Mouse (Mus musculus): ENCODE results near the gene Itpr3. TPM values are rescaled to one million over a fixed set of nuclear protein-coding genes. Genes with fewer than 3 reads are reported as not detected.

Itpr3 gene
- total RNA-seq (2021), result 1 to 10 TPM; 2.0 to 3.4 TPM

DNA sequence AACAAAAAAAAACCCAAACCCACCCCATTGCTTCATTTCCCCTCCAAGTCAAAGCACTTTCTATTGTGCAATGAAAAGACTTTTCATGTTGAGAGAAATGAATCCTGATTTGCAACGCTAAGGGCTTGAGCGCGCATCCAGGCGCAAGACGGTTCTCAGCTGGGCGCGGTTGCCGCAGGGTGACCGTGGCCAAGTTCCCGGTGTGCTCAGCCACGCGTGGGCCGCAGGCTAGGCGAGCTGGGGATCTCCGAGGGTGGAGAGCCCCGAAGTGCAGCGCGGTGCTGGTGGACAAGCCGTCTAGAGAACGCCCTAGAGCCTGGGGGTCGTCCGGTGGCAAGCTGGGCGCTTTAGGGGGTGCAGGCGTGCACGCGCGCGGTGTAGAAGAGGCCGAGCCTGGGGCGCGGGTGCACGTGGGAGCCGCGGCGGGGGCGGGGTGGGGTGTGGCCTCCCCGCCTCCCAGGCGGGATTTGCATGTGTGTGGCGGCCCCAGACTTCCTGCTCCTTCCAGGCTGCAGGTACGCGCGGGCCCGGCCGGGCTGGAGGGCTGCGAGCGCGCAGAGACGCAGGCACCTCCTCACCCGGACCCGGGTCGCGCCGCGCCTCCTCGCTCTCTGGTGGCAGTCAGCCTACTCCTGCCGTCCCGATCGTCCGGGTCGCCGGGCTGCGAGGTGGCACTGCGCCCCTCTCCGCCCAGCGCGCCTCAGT is at the start of gene Itpr3:
Gene Itpr3, plus strand, starts transcription at position 493 of the 705 bp plus-strand sequence.
- no peak for DNase-seq (ENCODE audit: low spot score in 2 of 2)
- intact Hi-C loops (cut with DNase I), result no loop called here

GRCm38 (mm10) chr17:27008277-27008676 is 48.8 kb upstream of the Itpr3 start:
- no peak for DNase-seq (ENCODE audit: low spot score in 2 of 2)
- intact Hi-C loops (cut with DNase I), result no loop called here

GRCm38 (mm10) chr17:27011167-27011566 is 45.9 kb upstream of the Itpr3 start:
- DNase-seq (ENCODE audit: low spot score in 2 of 2), result no peak
- intact Hi-C loops (cut with DNase I), result no loop called here

DNA sequence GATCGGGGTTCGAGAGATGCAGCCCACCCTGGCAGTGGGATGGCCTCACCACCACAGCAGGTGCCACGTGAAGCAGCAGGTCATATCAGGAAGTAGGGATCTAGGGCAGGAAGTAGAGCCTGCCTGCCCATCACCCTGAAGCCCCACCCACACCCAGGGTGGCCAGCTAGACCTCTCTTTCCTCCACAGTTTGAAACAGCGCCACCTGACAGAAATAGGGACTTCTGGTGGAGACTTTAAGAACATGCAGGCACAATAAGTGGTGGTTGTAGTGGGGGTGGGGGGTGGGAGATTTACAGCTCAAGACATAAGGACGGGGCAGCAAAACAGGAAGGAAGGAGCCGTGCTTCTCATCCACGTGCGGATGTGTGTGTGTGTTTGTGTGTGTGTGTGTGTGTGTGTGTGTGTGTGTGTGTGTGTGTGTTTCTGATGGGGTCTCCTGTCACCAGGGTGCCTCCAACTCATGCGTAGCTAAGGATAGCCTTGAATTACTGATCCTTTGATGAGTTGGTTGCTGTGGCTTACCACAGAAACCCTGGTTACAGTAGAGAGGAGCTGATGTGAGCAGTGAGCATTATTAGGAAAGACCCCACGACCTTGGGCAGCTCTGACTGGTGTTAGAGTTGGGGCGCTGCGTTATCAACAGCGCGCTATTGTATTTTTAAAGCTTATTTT is 45.0 kb upstream of the Itpr3 start:
- intact Hi-C loops (cut with DNase I), result no loop called here

GRCm38 (mm10) chr17:27012909-27013308 is 44.2 kb upstream of the Itpr3 start:
- intact Hi-C loops (cut with DNase I), result no loop called here

More for the DNA sequence above, 45.0 kb upstream of the Itpr3 start:
- no peak for DNase-seq (ENCODE audit: low spot score in 2 of 2)

GRCm38 (mm10) chr17:27017564-27018499 is 39.3 kb upstream of the Itpr3 start:
- peak; percentile 83 to 85 for DNase-seq (ENCODE audit: low spot score in 2 of 2)
- intact Hi-C loops (cut with DNase I), result loop anchor here (5.0 kb wide), 1 partner anchor 66 kb away; no protein-coding TSS in a partner anchor

More at GRCm38 (mm10) chr17:27012909-27013308, 44.2 kb upstream of the Itpr3 start:
- DNase-seq (ENCODE audit: low spot score in 2 of 2), result peak; percentile 59 to 60

GRCm38 (mm10) chr17:27018555-27019196 is 38.4 kb upstream of the Itpr3 start:
- intact Hi-C loops (cut with DNase I), result loop anchor here (5.0 kb wide), 1 partner anchor 66 kb away; no protein-coding TSS in a partner anchor
- peak; percentile 58 for DNase-seq (ENCODE audit: low spot score in 2 of 2)

DNA sequence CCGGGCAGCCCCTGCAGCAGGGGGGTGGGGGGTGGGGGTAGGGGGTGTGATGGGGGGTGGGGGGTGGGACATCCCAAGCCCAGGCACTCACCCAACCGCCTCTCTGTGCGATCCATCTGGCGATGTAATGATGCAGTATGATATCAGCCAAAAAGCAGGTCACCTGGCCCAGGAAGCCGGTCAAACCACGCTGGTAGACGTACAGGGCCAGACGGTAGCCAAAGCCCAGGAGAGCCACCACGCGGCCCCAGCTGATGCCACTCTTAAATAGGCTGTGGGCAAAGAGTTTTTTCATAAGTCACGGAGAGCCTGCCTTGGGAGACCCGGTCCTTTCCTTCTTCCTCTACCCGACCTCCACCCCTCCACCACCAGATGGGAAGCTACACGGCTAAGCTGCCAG is 36.0 kb upstream of the Itpr3 start:
- intact Hi-C loops (cut with DNase I), result no loop called here
- DNase-seq (ENCODE audit: low spot score in 2 of 2), result no peak

- intact Hi-C loops (cut with DNase I), result no loop called here
- no peak for DNase-seq (ENCODE audit: low spot score in 2 of 2)
Observed at GRCm38 (mm10) chr17:27021736-27022135, 35.4 kb upstream of the Itpr3 start.

- intact Hi-C loops (cut with DNase I), result no loop called here
- no peak for DNase-seq (ENCODE audit: low spot score in 2 of 2)
Observed at GRCm38 (mm10) chr17:27023342-27023741, 33.8 kb upstream of the Itpr3 start.

- intact Hi-C loops (cut with DNase I), result loop anchor here (5.0 kb wide), 1 partner anchor 53 kb away; the partner anchor contains the start of gene Zbtb9
Observed at GRCm38 (mm10) chr17:27025326-27025902, 31.7 kb upstream of the Itpr3 start.

GRCm38 (mm10) chr17:27025951-27026350 is 31.2 kb upstream of the Itpr3 start:
- intact Hi-C loops (cut with DNase I), result loop anchor here (5.0 kb wide), 1 partner anchor 54 kb away; the partner anchor contains the start of gene Zbtb9
- no peak for DNase-seq (ENCODE audit: low spot score in 2 of 2)

More at GRCm38 (mm10) chr17:27025326-27025902, 31.7 kb upstream of the Itpr3 start:
- no peak for DNase-seq (ENCODE audit: low spot score in 2 of 2)

DNA sequence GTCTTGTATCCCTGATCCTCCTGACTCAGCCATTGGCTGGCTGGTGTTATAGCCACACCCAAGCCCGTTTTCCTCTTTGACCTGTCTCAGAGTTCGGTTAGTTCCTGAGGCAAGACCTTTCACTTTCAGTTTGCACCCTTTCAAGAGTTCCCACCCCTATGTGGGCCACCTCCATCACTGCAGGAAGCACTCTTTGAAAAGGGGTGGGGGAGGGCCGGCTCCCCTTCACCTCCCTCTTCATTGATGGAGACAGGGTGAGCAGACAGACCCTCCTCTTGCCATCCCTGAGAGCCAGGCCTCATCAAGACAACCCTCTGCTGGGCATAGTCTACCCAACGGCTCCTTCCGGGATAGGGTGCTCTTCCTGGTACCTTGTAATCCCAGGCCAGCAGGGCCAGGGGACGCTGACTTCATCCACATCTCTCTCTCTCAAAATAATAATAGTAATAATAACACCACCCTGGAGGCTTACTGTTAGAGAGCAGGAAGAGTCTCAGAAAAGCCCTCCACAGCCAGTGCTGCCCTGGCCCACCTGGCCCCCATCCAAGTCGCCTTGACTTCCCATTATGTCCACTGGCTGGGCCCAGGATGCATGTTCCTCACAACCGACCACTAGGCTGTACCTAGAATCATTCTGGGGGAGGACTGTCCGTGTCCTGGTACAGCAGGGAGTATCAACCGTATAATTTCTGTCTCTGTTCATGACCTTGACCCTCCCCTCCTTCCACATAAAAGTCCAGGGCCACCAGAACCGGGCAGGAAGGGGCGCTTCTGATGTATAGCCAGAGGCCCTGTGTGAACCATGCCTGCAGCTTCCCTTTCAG is 29.4 kb upstream of the Itpr3 start:
- intact Hi-C loops (cut with DNase I), result loop anchor here (5.0 kb wide), 1 partner anchor 55 kb away; the partner anchor contains the start of gene Zbtb9
- DNase-seq (ENCODE audit: low spot score in 2 of 2), result peak in 1 of 2 experiments; percentile 51

- intact Hi-C loops (cut with DNase I), result loop anchor here (5.0 kb wide), 1 partner anchor 56 kb away; the partner anchor contains the start of gene Zbtb9
- DNase-seq (ENCODE audit: low spot score in 2 of 2), result peak; percentile 87 to 91
Observed at GRCm38 (mm10) chr17:27028284-27028795, 28.8 kb upstream of the Itpr3 start.

DNA sequence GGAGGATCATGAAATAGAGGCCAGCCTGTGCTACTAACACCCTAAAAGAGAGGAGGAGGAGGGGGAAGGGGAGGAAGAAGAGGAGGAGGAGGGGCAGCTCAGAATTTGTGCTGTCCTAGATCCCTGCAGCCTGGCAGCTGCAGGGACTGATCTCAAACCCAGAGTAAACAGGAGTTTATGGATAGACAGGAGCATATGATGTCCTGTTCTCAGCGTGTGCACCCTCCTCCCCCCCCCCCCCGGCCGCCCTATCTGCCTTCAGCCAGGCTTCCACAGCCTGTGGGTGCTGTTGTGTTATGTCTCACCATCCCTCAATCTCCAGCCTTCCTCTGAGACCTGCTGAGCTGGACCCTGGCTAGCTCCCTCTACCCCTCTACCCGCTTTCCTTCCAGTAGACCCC is 28.2 kb upstream of the Itpr3 start, which contains the start of gene Bak1:
Gene Bak1, minus strand, starts transcription at position 101 of the 400 bp plus-strand sequence.
- intact Hi-C loops (cut with DNase I), result loop anchor here (5.0 kb wide), 1 partner anchor 57 kb away; the partner anchor contains the start of gene Zbtb9
- DNase-seq (ENCODE audit: low spot score in 2 of 2), result no peak

- DNase-seq (ENCODE audit: low spot score in 2 of 2), result no peak
- intact Hi-C loops (cut with DNase I), result loop anchor here (5.0 kb wide), 1 partner anchor 57 kb away; the partner anchor contains the start of gene Zbtb9
Observed at GRCm38 (mm10) chr17:27029431-27029830, 27.7 kb upstream of the Itpr3 start.

- intact Hi-C loops (cut with DNase I), result loop anchor here (5.0 kb wide), 2 partner anchors 101 to 491 kb away; partner anchors contain the start of genes Grm4 and Uqcc2
- DNase-seq (ENCODE audit: low spot score in 2 of 2), result no peak
Observed at GRCm38 (mm10) chr17:27030896-27031295, 26.2 kb upstream of the Itpr3 start.

Data from left cerebral cortex, postnatal 36 days (tissue).